Mouse (Mus musculus) NIH3T3 (cell line): Measurements from ENCODE around the gene Uts2.

ENCODE experiments used
- DNase-seq: peaks from one replicate; pipeline ENCODE4 v3.0.0-alpha.2; 2012; ENCODE audit warnings: low read depth

The Uts2 gene

DNA sequence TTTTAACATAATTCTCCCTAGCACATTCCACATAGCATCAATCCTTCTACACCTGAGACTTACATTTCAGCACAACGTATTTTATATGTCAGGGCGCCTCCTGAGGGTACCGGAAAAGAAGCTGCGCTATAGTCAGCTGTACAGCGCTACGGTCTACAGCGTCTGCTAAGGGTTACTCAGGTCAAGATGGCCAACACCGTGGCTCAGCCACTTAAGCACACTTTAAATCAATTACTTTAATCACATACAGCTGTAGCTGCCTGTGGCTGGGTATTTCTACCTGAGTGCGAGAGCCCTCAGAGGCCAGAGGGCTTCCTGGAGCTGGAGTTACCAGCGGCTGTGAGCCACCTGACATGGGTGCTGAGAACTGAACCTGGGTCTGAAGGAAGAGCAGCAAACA is 19.0 kb downstream of the Uts2 start:
- no peak for DNase-seq

DNA sequence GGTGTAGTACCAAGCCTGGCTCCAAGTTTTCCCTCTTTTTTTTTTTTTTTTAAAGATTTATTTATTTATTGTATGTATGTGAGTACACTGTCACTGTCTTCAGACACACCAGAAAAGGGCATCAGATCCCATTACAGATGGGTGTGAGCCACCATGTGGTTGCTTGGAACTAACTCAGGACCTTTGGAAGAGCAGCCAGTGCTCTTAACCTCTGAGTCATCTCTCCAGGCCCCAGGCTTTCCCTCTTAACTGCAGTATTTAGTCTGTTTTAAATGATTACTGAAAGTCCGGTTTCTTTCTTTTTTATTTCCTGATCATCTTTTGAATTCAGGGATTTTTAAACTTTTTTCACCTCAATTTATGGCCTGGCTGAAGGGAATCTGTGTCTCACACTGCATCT is 20.5 kb downstream of the Uts2 start:
- DNase-seq, result peak; percentile 67

DNA sequence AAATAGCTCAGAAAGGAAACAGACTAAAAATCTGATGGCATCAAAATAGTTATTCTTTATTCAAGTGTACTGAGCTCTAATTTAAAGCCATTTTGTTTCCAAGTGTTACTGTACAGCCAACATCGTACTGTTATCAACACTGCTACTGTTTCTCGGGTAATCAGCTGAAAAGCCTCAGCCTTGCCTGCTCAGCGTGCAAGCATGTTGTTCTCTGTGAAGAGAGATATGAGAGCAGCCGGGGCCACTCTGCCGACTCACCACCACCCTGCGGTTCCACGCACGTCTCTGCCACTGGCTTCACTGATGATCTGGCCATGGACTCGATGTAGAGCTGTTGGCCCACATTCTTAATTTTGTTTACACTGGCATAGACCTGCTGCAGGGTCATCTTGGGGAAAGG is 27.3 kb downstream of the Uts2 start:
- no peak for DNase-seq

DNA sequence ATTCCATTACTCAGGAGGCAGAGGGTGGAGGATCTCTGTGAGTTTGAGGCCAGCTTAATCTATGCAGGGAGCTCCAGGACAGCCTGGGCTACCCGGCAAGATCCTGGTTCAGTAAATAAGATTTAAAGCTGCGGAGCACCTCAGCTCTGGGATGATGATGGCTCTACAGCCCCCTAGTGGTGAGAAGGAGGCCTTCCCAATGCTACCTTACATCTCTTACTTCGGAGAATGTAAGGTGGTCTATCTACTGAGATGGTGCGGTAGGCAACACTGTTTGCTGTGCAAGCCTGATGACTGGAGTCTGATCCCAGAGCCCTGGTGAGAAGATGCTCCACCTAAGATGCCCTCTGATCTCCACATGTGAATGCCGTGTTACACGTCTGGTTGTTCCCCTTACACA is 30.1 kb downstream of the Uts2 start:
- DNase-seq, result peak; percentile 68

DNA sequence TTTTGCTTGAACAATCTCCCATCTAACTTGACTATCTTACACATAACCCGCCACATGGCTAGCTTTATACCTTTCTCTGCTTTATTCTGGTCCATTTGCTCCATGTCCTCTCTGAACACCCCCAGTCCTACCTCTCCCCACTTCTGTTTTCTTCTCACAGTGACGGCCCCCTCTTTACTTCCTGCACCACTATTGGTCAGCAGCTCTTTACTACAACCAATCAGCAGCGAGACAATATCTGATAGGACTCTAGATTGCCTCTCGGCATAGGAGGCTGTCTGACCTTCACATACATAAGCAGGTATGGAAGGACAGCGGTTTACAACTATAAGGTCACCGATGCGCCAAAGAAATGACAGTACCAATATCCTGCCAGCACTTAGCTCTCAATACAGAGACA is 39.6 kb downstream of the Uts2 start:
- DNase-seq, result no peak

DNA sequence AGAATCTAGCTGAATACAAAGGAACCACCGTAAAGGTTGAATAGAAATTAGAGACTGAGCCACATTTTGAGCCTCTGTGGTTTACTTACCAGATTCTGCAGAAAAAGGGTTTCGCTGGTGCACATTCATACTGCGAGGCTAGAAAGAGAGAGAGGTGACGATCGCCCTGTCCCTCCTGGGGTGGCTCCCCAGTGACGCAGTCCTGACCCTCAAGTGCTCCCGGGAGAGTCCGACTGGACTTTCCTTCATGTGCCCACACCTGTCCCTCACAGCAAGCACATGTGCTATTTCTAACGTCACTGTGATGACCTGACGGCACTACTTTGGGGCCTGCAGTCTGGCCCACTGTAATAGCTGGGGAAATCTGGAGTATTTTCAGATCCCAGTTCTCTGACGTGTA is 40.9 kb downstream of the Uts2 start:
- no peak for DNase-seq

DNA sequence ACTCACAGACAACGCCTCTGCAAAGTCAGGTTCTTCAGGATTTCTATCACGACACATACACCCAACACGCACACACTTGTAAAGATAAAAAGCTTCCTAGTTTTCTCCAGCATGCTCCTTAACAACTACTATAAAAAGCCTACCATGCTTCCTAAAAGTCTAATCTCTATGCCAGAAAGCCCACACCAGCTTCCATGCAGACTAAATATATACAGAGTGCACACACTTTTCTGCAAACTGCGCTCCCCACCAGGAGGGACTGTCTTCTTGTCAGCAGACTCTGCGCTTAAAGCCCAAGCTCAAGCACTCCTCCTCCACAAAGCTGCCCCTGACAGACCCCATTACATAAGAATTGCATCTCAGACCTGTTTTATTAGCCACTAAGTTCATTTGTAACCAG is 44.6 kb downstream of the Uts2 start:
- DNase-seq, result no peak

DNA sequence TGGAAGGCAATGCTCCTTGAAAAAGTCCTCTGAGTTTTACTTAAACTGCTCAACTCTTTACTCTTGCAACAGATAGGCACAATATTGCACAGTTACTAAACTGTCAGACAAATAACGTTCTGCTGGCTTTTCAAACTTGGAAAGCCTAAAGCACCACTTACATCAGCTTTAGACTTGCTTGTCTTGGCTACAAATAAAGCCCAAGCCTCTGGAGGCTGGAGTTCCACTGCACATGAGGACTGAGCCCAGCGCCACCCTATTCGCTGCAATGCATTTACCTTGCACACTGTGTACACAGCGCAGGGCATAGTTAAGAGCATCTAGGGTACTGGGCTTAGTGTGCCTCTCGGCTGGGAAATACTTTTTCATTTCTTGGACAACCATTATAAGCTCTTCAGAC is 46.4 kb downstream of the Uts2 start:
- DNase-seq, result peak; percentile 44

DNA sequence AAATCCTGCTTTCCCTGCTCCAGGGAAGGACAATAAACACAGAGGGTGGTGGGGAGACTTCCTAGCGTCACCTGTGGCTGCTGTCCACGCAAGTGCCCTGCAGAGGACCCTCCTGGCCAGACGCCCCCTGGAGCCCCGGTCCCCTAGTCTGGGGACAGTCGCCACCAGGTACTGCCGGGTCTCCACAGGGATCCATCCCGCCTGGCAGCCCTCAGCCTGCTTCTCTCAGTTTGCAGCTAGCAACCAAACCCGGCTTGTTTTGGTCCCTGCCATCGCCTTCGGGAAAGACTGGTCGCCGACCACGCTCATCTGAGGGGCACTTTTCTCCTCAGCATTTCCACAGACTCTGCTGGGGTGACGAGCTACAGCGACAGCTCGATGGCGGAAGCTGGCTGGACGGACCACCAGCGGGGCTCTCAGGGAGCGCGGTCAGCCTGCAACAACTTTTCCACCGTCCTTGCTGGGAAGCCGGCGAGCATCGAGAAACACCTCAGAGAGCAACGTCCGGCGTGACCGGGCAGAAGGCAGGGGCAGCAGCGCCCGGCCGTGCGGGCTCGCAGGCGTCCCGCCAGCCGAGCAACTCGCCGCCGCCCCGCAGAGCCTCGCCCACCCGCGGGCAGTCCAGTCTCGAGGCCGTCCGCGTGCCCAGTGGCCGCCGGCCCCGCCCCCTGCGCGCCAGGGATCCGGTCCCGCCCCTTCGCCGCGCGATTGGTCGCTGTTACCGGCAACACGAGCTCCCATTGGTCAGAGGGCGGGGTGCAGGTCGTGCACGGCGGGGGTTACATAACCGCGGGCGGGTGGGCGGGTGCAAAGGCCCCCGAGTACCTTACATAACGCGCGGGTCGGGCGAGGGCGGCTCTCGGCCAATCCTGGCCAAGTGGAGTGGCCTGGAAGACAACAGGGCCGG is 47.4 kb downstream of the Uts2 start, which contains the start of gene Per3:
Per3 (minus strand) TSS at position 629 of the 907 bp plus-strand sequence.
- peak; percentile 95 for DNase-seq

DNA sequence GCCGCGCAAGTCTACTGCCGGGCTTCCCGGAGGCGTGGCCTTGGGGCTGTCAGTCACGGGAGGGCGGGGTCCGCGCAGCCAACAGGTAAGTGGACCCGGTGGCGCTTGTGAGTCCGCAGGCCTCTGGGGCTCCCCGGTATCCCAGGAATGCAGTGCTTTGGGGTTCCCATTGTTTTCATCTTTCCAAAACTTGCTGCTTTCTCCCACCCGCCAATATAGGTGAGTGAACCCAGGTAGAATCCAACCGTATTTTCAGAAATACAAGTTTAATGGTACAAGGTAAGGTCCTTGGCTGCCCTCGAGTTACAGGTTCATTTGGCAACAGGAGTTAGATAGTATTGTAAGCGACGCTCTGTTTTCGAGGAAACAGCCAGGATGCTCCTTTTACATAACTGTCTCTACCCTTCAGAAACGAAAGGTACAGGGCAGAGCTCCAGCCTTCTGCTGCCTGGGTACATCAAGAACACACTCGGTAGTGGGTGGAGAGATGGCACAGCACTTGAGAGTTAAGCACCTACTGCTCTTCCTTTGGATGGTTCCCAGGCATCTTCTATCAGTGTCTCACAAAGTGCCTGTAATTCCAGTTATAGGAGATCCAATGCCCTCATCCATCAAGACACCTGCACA is 48.2 kb downstream of the Uts2 start:
- no peak for DNase-seq

DNA sequence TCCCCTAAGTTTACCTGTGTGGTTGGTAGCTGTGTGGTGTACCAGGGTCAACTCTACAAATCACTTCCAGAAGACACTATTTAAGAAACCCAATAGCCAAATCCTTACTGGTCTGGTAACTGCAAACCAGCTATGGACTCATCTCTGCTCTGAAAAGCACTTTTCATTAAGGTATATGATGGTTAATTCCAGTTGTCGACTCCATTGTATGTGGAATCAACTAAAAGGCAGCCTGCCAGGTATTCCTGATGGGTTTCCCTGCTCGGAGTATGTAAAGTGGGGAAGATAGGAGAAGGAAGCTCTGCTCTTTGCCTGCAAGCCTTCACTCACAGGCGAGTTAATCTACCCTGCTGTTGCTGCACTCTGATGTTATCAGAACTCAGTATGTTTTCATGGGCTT is 49.6 kb downstream of the Uts2 start:
- DNase-seq, result no peak

DNA sequence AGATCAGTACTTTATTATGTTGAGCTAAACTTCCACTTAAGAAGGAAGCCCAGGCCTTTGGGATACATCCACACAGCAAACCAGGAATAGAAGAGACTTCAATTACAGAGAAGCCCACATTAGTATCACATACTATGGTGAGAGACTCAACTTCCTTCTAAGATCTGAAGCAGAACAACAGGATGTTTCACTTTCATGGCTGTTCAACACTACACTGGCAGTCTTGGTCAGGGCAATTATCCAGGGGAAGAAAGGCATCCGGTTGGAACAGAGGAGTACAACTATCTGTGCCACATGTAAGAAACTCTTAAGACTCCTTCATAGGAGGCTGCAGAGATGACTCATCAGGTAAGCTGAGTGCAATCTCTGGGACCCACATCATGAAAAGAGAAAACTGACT is 54.3 kb downstream of the Uts2 start:
- DNase-seq, result no peak
